Mouse (Mus musculus) spleen, adult 18-20 months (tissue): ENCODE data around the gene Gapvd1.

Experiments used
- DNase-seq, 2 experiments: peaks; one replicate each; pipeline ENCODE4 v3.0.0; 2022; ENCODE audit warnings: mixed read lengths in 2 of 2

Gapvd1 gene

DNA sequence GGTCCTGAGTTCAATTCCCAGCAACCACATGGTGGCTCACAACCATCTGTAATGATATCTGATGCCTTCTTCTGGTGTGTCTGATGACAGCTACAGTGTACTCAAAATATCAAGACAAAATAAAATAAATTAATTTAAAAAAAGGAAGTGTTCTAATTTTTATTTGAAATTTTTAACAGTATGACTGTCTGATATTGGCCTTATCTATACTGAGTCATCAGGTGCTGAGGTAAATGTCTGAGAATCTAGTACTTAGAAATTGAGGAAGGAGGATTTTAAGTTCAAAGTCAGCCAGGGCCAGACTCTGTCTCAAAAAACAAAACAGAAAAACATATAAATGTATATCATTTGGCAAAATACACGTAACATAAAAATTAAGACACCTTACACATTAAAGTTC, 46.4 kb downstream of the Gapvd1 start:
- DNase-seq: no peak

GRCm38 (mm10) chr2:34696592-34696991, 58.4 kb downstream of the Gapvd1 start:
- no peak for DNase-seq

- DNase-seq: no peak
Measured at GRCm38 (mm10) chr2:34692861-34693260, 62.2 kb downstream of the Gapvd1 start.

DNA sequence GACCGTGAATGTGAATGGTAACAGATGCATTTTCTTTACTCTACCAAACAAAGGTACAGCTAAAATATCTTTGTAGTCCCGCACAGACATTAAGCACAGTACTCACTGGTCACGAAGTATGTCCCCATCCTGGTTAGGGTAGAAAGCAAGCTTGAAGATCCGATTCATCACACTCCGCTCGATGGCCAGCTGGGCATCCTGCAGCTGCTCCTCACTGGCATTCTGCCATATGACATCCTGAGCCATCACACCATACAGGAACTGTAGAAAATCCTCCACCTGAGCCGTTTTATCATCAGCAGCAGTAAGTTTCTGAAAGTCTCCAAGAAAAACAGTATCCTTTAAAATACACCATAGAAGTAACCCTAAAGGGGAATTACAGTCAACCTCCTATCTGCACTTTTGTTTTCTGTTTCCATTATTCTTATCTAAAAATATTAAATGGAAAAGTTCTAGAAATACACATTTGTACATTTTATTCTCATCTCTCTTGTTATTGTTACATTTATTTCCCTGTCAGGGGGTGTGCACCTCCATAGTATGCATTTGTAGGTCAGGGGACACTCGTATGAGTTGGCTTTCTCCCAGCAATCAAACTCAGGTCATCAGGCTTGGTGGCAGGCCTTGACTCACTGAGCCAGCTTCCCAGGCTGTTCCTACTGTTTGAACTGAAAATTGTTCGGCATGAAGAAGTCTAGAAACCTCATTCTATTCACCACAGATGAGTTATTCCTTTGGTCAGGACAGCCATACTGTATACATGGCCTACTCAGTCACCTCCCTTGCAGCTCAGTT, 70.8 kb downstream of the Gapvd1 start:
- DNase-seq: no peak

DNA sequence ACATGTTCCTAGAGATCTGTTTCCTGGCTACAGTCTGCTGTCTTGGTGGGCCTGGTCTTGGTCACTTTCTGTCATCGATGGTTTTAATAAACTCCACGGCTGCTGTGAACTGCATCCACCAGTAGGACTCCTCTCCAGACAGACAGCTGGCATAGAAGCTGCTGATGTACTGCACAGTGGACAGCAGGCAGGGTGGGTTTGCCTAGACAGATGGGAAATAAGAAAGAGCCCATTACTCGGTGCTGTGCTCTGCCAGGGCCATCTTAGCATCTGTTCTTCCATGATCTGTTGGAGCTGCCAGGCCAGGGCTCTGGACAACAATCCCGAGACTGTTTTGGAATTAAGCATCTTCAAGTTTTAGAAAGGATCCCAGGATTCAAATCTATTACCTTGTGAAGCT, 77.1 kb downstream of the Gapvd1 start:
- DNase-seq: no peak

DNA sequence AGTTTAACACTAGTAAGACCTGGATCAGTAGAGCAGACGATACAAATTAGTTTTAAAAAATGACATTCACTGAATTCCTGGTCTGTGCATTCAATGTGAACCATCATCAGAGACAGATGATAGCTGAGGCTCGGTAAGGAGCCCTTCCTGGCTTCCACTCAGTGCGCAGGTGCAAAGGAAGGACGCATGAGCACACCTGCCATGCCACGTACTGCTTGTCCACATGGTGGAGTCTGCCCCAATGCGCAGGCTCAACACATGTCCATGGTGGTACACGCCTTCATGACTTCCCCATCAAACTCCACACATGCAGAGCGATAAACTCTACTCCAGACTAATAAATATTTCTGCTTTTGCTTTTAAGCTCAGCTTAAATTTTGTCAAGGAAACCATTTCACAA, 78.0 kb downstream of the Gapvd1 start:
- DNase-seq: no peak

DNA sequence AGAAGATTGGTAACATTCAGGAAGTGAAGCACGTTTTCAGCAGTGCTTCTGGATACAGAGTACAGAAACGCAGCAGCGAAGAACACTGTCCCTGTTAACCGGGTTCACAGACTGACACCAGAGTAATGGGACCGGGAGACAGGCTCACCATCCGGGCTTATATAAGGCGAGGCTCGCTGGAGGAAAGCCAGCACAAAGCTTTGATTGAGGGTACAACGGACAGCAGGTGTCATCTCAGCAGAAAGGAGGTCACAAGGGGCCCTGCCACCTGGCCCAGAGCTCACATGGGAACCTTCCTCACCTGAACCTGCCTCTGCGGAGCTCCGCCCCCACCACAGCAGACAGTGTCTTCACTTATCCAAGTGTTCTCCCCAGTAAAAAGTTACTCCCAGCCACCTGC, 81.2 kb downstream of the Gapvd1 start:
- DNase-seq: no peak

- peak in 1 of 2 experiments; percentile 25 for DNase-seq
Measured at GRCm38 (mm10) chr2:34671385-34672026, 83.5 kb downstream of the Gapvd1 start.

- DNase-seq: no peak
Measured at GRCm38 (mm10) chr2:34670470-34670869, 84.6 kb downstream of the Gapvd1 start.

- DNase-seq: no peak
Measured at GRCm38 (mm10) chr2:34669203-34669746, 85.8 kb downstream of the Gapvd1 start.

GRCm38 (mm10) chr2:34668440-34669191, 86.4 kb downstream of the Gapvd1 start:
- no peak for DNase-seq

- no peak for DNase-seq
Measured at GRCm38 (mm10) chr2:34667820-34668219, 87.2 kb downstream of the Gapvd1 start.

- DNase-seq: no peak
Measured at GRCm38 (mm10) chr2:34647410-34647809, 107.6 kb downstream of the Gapvd1 start.

DNA sequence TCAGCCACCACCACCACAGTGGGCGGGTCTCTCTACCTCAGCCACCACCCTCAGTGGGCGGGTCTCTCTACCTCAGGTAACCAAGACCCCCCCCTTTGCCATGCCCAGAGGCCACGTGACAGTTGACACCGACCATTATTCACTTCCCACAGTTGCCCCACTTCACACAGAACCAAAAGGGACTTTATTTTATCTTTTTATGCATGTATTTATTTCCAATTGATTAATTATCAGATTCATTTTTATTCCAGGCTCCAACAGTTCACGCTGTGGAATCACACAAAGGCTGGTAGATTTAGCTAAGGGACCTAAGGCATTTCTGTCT, 108.5 kb downstream of the Gapvd1 start:
- no peak for DNase-seq

- DNase-seq: peak; percentile 66 to 78
Measured at GRCm38 (mm10) chr2:34645851-34646540, 109.0 kb downstream of the Gapvd1 start.

DNA sequence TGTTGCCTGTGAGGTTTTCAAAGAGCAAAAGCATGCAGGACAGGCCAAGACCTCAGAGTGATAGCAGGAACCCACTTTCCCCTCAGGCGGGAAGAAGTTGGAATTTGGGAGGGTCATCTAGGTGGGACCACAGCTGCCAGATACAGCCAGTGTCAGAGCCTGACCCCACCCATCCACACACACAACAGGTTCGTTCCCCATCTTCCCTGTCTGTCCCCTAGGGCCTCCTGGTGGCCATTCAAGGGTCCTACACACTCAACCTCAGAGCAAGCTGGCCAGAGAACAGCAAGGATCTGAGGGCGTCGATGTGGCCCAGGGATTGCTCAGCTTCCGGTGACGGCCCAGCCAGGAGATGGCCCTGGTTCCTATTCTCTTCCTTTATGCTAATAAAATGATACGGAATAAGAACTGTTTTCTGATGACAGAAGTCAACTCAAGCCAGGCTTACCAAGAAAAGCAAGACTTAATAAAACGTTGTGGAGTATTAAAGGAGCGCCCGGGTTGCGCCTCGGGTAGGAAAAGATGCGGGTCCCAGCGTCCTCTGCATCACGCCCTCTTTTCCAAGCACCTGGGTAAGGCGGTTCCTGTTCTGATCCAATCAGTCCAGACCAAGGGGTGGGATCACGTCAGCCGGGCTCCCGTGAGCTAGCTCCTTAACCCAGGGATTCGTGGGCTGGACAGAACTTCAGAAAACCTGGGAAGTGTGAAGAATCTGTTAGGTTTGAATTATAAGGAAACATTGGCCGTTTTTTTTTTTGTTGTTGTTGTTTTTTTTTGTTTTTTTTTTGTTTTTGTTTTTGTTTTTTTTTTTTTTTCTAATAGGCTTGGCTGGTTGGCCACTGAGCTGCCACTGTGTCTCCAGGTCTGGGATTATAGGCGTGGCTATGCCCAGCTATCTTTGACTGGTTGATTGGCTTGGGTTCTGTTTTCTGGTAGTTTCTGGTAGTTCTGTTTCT, 110.2 kb downstream of the Gapvd1 start:
- DNase-seq: no peak

- peak; percentile 17 to 56 for DNase-seq
Measured at GRCm38 (mm10) chr2:34642351-34642750, 112.7 kb downstream of the Gapvd1 start.

DNA sequence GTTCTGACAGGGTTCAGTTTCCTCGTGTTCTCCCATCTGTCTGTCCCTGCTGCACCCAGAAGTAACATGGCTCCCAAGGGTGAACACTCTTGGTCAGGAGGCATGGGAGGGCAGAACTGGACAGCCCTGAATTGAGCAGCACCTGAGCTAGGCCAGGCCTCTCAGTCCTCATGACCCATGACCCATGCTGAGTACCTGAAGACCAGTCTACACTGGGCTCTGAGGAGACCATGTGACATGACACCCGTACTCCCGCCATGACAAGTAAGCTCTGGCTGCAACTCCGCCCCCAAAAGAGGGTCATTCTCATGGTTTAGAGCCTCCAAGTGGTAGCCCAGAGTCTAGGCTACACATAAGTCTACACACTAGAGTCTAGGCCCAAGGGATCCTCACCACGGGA, 115.3 kb downstream of the Gapvd1 start:
- no peak for DNase-seq

DNA sequence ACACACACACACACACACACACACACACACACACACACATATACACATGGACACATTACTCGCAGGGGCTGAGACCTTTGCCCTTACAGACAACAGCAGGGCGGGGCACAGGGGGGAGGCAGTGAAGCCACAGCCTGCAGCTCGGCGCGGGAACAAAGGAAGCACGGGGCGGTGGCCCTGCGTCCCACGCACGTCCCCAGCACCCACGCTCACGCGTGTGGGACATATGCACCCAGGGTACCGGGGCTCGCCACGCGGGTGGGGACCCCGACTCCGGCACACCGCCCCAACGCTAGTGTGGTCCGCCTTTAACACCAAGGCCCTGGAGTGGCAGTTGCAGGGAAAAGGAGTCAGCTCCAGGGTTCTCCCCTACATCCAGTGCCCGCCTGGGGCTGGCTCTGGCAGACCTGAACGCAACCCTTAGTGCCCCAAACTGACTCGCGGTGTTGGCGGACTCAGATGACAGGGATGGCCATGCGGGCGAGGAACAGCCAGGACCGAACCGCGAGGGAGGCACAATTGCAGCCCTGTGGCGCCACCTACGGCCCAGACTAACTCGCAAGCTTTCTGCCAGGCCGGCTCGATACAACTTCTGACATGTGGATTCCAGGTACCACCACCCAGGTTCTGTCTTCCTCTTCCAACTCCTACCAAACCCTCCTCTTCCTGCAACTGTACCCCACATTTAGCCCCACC, 115.9 kb downstream of the Gapvd1 start:
- DNase-seq: peak; percentile 53 to 85

DNA sequence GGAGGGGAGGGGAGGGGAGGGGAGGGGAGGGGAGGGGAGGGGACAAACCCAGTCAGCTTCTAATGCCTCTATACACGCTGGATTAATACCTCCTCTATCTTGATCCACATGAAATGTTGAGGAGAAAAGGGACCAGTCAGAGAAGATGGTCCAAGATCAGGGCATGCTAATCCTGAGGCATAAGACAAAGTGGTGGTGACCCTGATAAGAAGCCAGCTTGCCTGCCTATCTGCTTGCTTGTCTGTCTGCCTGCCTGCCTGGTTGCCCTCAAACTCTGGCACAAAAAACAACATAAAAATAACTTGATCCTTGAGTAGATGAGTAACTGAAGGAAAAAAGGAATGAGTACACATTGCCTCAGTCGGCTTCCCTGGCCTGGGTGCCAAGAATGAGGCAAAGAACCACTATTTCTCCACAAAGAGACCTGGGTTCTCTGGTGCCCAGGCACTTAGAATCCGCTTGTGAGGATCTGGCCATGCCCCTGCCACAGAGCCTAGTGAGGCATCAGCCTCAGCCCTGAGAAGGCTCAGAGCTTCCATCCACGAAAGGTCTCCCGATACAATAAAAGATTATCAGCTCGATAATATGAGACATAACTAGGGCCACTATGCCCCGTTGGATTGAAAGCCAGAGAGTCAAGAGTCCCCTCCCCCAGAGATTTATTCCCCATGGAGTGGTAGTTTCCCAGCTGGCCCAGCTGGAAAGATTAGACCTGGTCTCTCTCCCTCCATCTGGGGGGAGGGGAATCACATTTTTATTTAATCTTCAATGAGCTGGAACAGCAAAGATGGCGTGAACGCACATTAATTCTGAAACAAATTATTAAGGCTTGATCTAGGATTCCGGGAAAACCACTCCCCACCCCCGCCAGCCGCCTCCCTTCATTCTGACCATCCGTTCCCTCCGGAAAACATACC, 119.5 kb downstream of the Gapvd1 start:
- no peak for DNase-seq
